Mouse (Mus musculus): ENCODE measurements around the gene Rab20.

DNA sequence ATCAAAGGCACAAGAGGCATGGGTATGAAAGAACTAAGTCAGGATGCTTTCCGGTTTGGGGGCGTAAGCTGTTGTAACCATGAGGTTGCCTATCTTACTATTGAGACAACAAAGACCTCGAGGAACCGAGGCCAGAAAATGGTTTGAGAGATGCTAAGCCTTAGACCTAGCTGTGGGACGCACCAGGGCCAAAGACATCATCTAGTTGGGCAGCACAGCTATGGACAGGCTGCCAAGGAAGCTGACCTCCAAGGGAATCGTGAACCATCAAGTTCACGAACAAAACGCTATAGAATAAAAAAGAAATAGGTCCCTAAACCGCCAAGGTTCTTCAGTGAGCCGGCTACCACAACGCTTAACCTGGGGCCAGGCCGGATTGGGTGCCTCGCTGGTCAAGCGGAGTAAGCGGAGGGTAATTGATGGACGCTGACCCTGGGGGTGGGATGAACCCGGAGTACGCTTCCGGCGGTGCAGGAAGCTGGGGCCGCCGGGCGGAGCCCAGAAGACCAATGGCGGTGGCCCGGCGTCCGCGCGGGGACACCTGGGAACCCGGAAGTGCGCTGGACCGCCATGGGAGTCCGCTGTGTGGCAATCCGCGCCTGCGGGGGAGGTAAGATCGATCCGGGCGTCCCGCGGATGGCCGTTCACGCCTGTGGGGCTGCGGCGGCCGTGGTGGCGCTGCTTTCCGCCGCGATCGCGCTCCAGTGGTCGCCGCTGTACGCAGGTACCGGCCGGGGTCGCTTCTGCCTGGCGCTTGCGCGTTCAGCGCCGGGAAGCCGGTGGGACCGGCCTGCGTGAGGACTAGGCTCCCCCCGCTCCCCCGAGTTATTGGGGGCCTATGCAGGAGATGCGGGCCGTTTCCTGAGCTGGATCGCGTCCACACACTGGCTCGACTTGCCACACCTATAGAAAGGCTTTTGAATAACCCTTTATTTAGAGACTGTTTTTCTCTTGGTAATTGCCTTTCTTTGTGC, 18.8 kb upstream of the Rab20 start, which contains the start of gene Naxd:
- TF ChIP-seq CTCF (IDR thresholded peaks at IDR 0.05; ENCODE audit: control insufficient read depth, insufficient read depth, insufficient read length) (no peak), MYOD1 (IDR thresholded peaks at IDR 0.05; ENCODE audit: control insufficient read depth, insufficient read length, low read depth) (no peak)
